Mouse (Mus musculus) CH12.LX (cell line): ENCODE measurements around the gene Kank1. TPM values are rescaled to one million over a fixed set of nuclear protein-coding genes. Genes with fewer than 3 reads are reported as not detected.

Experiments used
- DNase-seq: peaks from one replicate; pipeline ENCODE4 v3.0.0-alpha.2; 2013; ENCODE audit errors: extremely low read depth
- H3K27ac ChIP-seq: 2 replicates; pipeline ENCODE4 v1.5.1; 2012; ENCODE audit warnings: low read depth, mild to moderate bottlenecking, control low read depth, moderate library complexity; ENCODE audit not compliant: insufficient read depth
- H3K27me3 ChIP-seq: replicated peaks from 2 replicates; pipeline ENCODE3; 2012; ENCODE audit warnings: inconsistent platforms
- H3K36me3 ChIP-seq, 2 experiments: replicated peaks in 1 of 2; 2 replicates each; pipeline versions ENCODE3 to v1.6.1; 2012; ENCODE audit warnings: inconsistent platforms in 1 of 2, low read length in 1 of 2, mild to moderate bottlenecking in 1 of 2, mixed read lengths in 1 of 2, moderate library complexity in 1 of 2; ENCODE audit not compliant: control insufficient read depth in 1 of 2, insufficient read depth in 1 of 2
- H3K4me1 ChIP-seq, 2 experiments: 2 replicates each; pipeline ENCODE4 v1.6.1; 2012; ENCODE audit warnings: inconsistent platforms in 1 of 2, moderate library complexity in 1 of 2; ENCODE audit not compliant: insufficient read depth in 2 of 2, control insufficient read depth in 1 of 2
- H3K4me2 ChIP-seq: 2 replicates; pipeline ENCODE4 v1.6.1; 2012; ENCODE audit warnings: low read depth, mild to moderate bottlenecking, control low read depth; ENCODE audit not compliant: poor library complexity, insufficient read depth, severe bottlenecking
- H3K4me3 ChIP-seq, 3 experiments: fragments of 150-350 bp in 1 of 3; sonication (generic) in 1 of 3; replicated peaks in 1 of 3; 2 replicates each; pipeline versions ENCODE3 to v1.5.1; 2011 to 2012; ENCODE audit warnings: low read depth in 2 of 3, low read length in 2 of 3, mild to moderate bottlenecking in 2 of 3, moderate library complexity in 2 of 3, control low read depth in 1 of 3, improper control_type of control experiment in 1 of 3, inconsistent platforms in 1 of 3, mixed read lengths in 1 of 3; ENCODE audit not compliant: poor library complexity in 1 of 3
- H3K79me2 ChIP-seq: replicated peaks from 2 replicates; pipeline ENCODE4 v1.6.1; 2012; ENCODE audit warnings: mild to moderate bottlenecking, moderate library complexity; ENCODE audit not compliant: control insufficient read depth, poor library complexity, insufficient read depth, severe bottlenecking; ENCODE audit errors: extremely low read depth
- H3K9ac ChIP-seq: 2 replicates; pipeline ENCODE4 v1.6.1; 2012; ENCODE audit warnings: low read depth, mild to moderate bottlenecking, control low read depth, moderate library complexity; ENCODE audit not compliant: insufficient read depth
- H3K9me3 ChIP-seq: replicated peaks from 2 replicates; pipeline ENCODE3; 2012; ENCODE audit warnings: low read length, inconsistent platforms, mixed read lengths
- BHLHE40 ChIP-seq: IDR thresholded peaks from 2 replicates; pipeline ENCODE4 v1.6.1; 2011; ENCODE audit warnings: mild to moderate bottlenecking, low read depth, low read length, improper control_type of control experiment
- CHD1 ChIP-seq: IDR thresholded peaks from 2 replicates; pipeline ENCODE4 v1.6.1; 2012; ENCODE audit warnings: low read depth, low read length, improper control_type of control experiment, inconsistent platforms
- CHD2 ChIP-seq: IDR thresholded peaks from 2 replicates; pipeline ENCODE4 v1.6.1; 2011; ENCODE audit warnings: low read length, improper control_type of control experiment
- CTCF ChIP-seq, 2 experiments: IDR thresholded peaks in 1 of 2; conservative IDR thresholded peaks in 1 of 2; 2 replicates each; pipeline ENCODE4 v1.5.1; 2011 to 2012; ENCODE audit warnings: low read depth in 2 of 2, low read length in 2 of 2, improper control_type of control experiment in 1 of 2, inconsistent platforms in 1 of 2, mild to moderate bottlenecking in 1 of 2, moderate library complexity in 1 of 2
- E2F4 ChIP-seq: IDR thresholded peaks from 2 replicates; pipeline ENCODE4 v1.6.1; 2011; ENCODE audit warnings: low read depth, low read length, improper control_type of control experiment; ENCODE audit not compliant: insufficient replicate concordance
- ELF1 ChIP-seq: IDR thresholded peaks from 2 replicates; pipeline ENCODE4 v1.6.1; 2014; ENCODE audit warnings: low read depth, mild to moderate bottlenecking, inconsistent platforms, low read length, improper control_type of control experiment
- EP300 ChIP-seq: IDR thresholded peaks from 2 replicates; pipeline ENCODE4 v1.6.1; 2011; ENCODE audit warnings: low read length, improper control_type of control experiment
- ETS1 ChIP-seq: conservative IDR thresholded peaks from 2 replicates; pipeline ENCODE4 v1.6.1; 2012; ENCODE audit warnings: low read depth, mild to moderate bottlenecking, inconsistent platforms, low read length, improper control_type of control experiment, moderate library complexity
- KAT2A ChIP-seq: IDR thresholded peaks from 2 replicates; pipeline ENCODE4 v1.6.1; 2012; ENCODE audit warnings: low read length, improper control_type of control experiment, inconsistent platforms; ENCODE audit not compliant: insufficient replicate concordance
- MAZ ChIP-seq: IDR thresholded peaks from 2 replicates; pipeline ENCODE4 v1.6.1; 2012; ENCODE audit warnings: low read depth, mild to moderate bottlenecking, inconsistent platforms, low read length, improper control_type of control experiment, moderate library complexity
- MXI1 ChIP-seq: IDR thresholded peaks from 2 replicates; pipeline ENCODE4 v1.6.1; 2011; ENCODE audit warnings: mild to moderate bottlenecking, low read depth, low read length, improper control_type of control experiment
- MYC ChIP-seq: IDR thresholded peaks from 2 replicates; pipeline ENCODE4 v1.6.1; 2011; ENCODE audit warnings: low read depth, mild to moderate bottlenecking, improper control_type of control experiment, low read length
- NELFE ChIP-seq: IDR thresholded peaks from 2 replicates; pipeline ENCODE4 v1.6.1; 2011; ENCODE audit warnings: low read depth, low read length, improper control_type of control experiment
- PAX5 ChIP-seq: IDR thresholded peaks from 2 replicates; pipeline ENCODE4 v1.6.1; 2012; ENCODE audit warnings: low read length, inconsistent platforms, mixed read lengths
- POLR2A ChIP-seq: IDR thresholded peaks from 2 replicates; pipeline ENCODE4 v1.6.1; 2011; ENCODE audit warnings: low read depth, mild to moderate bottlenecking, improper control_type of control experiment, low read length
- POLR2AphosphoS2 ChIP-seq: IDR thresholded peaks from 2 replicates; pipeline ENCODE4 v1.6.1; 2011; ENCODE audit warnings: low read depth, low read length, improper control_type of control experiment
- TBP ChIP-seq: conservative IDR thresholded peaks from 2 replicates; pipeline ENCODE4 v1.6.1; 2011; ENCODE audit warnings: low read depth, low read length, improper control_type of control experiment
- TCF12 ChIP-seq: IDR thresholded peaks from 2 replicates; pipeline ENCODE4 v1.6.1; 2014; ENCODE audit warnings: low read depth, mild to moderate bottlenecking, inconsistent platforms, low read length, improper control_type of control experiment
- ZC3H11A ChIP-seq: IDR thresholded peaks from 2 replicates; pipeline ENCODE4 v1.6.1; 2012; ENCODE audit warnings: low read depth, mild to moderate bottlenecking, inconsistent platforms, low read length, improper control_type of control experiment
- ZKSCAN1 ChIP-seq: IDR thresholded peaks from 2 replicates; pipeline ENCODE4 v1.6.1; 2012; ENCODE audit warnings: low read depth, inconsistent platforms, low read length, improper control_type of control experiment, borderline replicate concordance
- ZNF384 ChIP-seq: IDR thresholded peaks from 2 replicates; pipeline ENCODE4 v1.6.1; 2012; ENCODE audit warnings: low read depth, low read length, improper control_type of control experiment, inconsistent platforms
- dilution Hi-C: fragments of 300-500 bp; cut with MboI; formaldehyde crosslinking; loops from 2 replicates; pipeline ENCODE4 v1.14.3; 2020; ENCODE audit warnings: low sequenced_read_pairs; ENCODE audit not compliant: extremely low pct_unique_long_range_greater_than_20kb, extremely low pct_ligation_motif_present
- in situ Hi-C: fragments of 300-500 bp; cut with MboI; formaldehyde crosslinking; loops from 3 replicates; pipeline ENCODE4 v1.14.3; 2019; ENCODE audit warnings: low sequenced_read_pairs, low pct_ligation_motif_present, low pct_unique_long_range_greater_than_20kb, mixed read lengths
- polyA plus RNA-seq: library from polyadenylated mRNA; unstranded; fragments of >175 nt; gene quantifications from 2 replicates; pipeline ENCODE4 v1.2.1, GENCODE M21; 2012; ENCODE audit warnings: low read depth; ENCODE audit not compliant: insufficient read length
- total RNA-seq, 2 experiments: library from RNA; depleted of rRNA; stranded (reverse); fragments of 300-350 nt in 1 of 2; fragments of >200 nt in 1 of 2; gene quantifications; 2 replicates each; pipeline ENCODE4 v1.2.3; 2012 to 2014

Kank1 gene
- total and polyA plus RNA-seq, 3 experiments, result 0.10 to 0.13 (median 0.12) TPM

GRCm38 (mm10) chr19:25221964-25222640 lies 14.7 kb upstream of the Kank1 start:
- Histone ChIP-seq H3K36me3 (no peaks in the 10 kb centered on the region), H3K4me3 (no peak overlapping the region), H3K79me2 (no peaks in the 10 kb centered on the region), H3K4me2 (no peak overlapping the region)
- no peak for TF ChIP-seq CHD2
- TF ChIP-seq ZKSCAN1, result no peak
- no peak for TF ChIP-seq ZNF384
- no peak for TF ChIP-seq CHD1
- TF ChIP-seq TCF12, result no peak
- TF ChIP-seq ZC3H11A, result no peak
- TF ChIP-seq MXI1, result no peak
- TF ChIP-seq POLR2A, result no peak
- TF ChIP-seq TBP, result no peak
- TF ChIP-seq MAZ, result no peak
- TF ChIP-seq PAX5, result no peak
- TF ChIP-seq BHLHE40, result no peak
- TF ChIP-seq, all 38 proteins: peak for 0
- Histone ChIP-seq H3K27ac (no peak overlapping the region), H3K27me3 (no peaks in the 10 kb centered on the region), H3K9me3 (peaks cover 4% of the 10 kb centered on the region), H3K4me1 (peaks cover 0 to 2% of the 10 kb centered on the region in 2 experiments; a peak in 1 of 4 replicates), H3K9ac (no peak overlapping the region)
- dilution Hi-C loops, result no loop called here
- no peak for DNase-seq
- in situ Hi-C loops, result loop anchor here (25.0 kb wide), 1 partner anchor 215 kb away; no protein-coding TSS in a partner anchor

- Histone ChIP-seq H3K9me3 (no peaks in the 10 kb centered on the region), H3K36me3 (no peaks in the 10 kb centered on the region), H3K9ac (no peak overlapping the region), H3K27ac (no peak overlapping the region), H3K4me2 (no peak overlapping the region), H3K27me3 (no peaks in the 10 kb centered on the region), H3K4me3 (no peak overlapping the region), H3K79me2 (no peaks in the 10 kb centered on the region), H3K4me1 (peaks cover 0 to 4% of the 10 kb centered on the region in 2 experiments; a peak in 1 of 4 replicates)
- no peak for DNase-seq
- in situ Hi-C loops, result no loop called here
- dilution Hi-C loops, result no loop called here
- TF ChIP-seq POLR2A (no peak), NELFE (no peak), CTCF (conservative IDR thresholded peaks at IDR 0.05 in 1 of 2, IDR thresholded peaks at IDR 0.05 in 1 of 2; ENCODE audit: low read depth in 2 of 2, low read length in 2 of 2) (no peak), ZC3H11A (no peak), ZNF384 (no peak), MYC (no peak), KAT2A (no peak), POLR2AphosphoS2 (no peak), MXI1 (no peak), EP300 (no peak), CHD2 (no peak), ELF1 (no peak), ZKSCAN1 (no peak), ETS1 (no peak), TBP (no peak), CHD1 (no peak), E2F4 (no peak)
- TF ChIP-seq, all 38 proteins: peak for 0
Observed at GRCm38 (mm10) chr19:25230058-25230974, 6.5 kb upstream of the Kank1 start.
